Mouse (Mus musculus): ENCODE data around the gene Ubl5. TPM values are rescaled to one million over a fixed set of nuclear protein-coding genes. Genes with fewer than 3 reads are reported as not detected.

The Ubl5 gene
- polyA plus RNA-seq, 1 experiment from 2014 or later: 604 TPM

GRCm38 (mm10) chr9:20639486-20639885 is 3.2 kb upstream of the Ubl5 start:
- no peak overlapping the region for H3K4me2 ChIP-seq
- no peak overlapping the region for H3K4me3 ChIP-seq
- H3K9me3 ChIP-seq (replicated peaks): no peaks in the 10 kb centered on the region
- no peak overlapping the region for H3K27ac ChIP-seq
- 93% methylated on average over 4 of the region's 4 CpGs for WGBS
- ATAC-seq: no peak
- peaks cover 29% of the 10 kb centered on the region for H3K4me1 ChIP-seq
- no peaks in the 10 kb centered on the region for H3K27me3 ChIP-seq
- H3K9ac ChIP-seq: no peak overlapping the region
- H3K36me3 ChIP-seq (ENCODE audit: poor library complexity, severe bottlenecking): peaks cover 25% of the 10 kb centered on the region

GRCm38 (mm10) chr9:20641501-20641900 is 1.2 kb upstream of the Ubl5 start:
- no peaks in the 10 kb centered on the region for H3K27me3 ChIP-seq
- H3K36me3 ChIP-seq (ENCODE audit: poor library complexity, severe bottlenecking): peaks cover 27% of the 10 kb centered on the region
- no peaks in the 10 kb centered on the region for H3K9me3 ChIP-seq (replicated peaks)
- H3K9ac ChIP-seq: peak overlapping the region; percentile 84
- H3K27ac ChIP-seq: no peak overlapping the region
- ATAC-seq: no peak
- peaks cover 42% of the 10 kb centered on the region for H3K4me1 ChIP-seq
- WGBS: 34% methylated on average over 6 of the region's 6 CpGs
- peak overlapping the region; percentile 100 for H3K4me2 ChIP-seq
- H3K4me3 ChIP-seq: peak overlapping the region; percentile 95

- H3K4me1 ChIP-seq: peaks cover 42% of the 10 kb centered on the region
- no peaks in the 10 kb centered on the region for H3K9me3 ChIP-seq (replicated peaks)
- ATAC-seq: peak; percentile 82
- under 1% methylated on average over 30 of the region's 30 CpGs for WGBS
- no peaks in the 10 kb centered on the region for H3K27me3 ChIP-seq
- H3K36me3 ChIP-seq (ENCODE audit: poor library complexity, severe bottlenecking): peaks cover 34% of the 10 kb centered on the region
- H3K9ac ChIP-seq: peak overlapping the region; percentile 84
- H3K4me2 ChIP-seq: peak overlapping the region; percentile 100
- H3K4me3 ChIP-seq: peak overlapping the region; percentile 95
- H3K27ac ChIP-seq: peak overlapping the region; percentile 82
These were observed 303 bp downstream of the Ubl5 start for GRCm38 (mm10) chr9:20642896-20643466.

GRCm38 (mm10) chr9:20643781-20644180 is 1.1 kb downstream of the Ubl5 start:
- Histone ChIP-seq H3K27me3 (no peaks in the 10 kb centered on the region), H3K4me1 (peaks cover 42% of the 10 kb centered on the region), H3K9ac (peak overlapping the region; percentile 84), H3K4me3 (peak overlapping the region; percentile 95), H3K27ac (peak overlapping the region; percentile 82), H3K4me2 (peak overlapping the region; percentile 100), H3K36me3 (ENCODE audit: poor library complexity, severe bottlenecking) (peaks cover 34% of the 10 kb centered on the region), H3K9me3 (replicated peaks) (no peaks in the 10 kb centered on the region)
- no peak for ATAC-seq
- WGBS: 10% methylated on average over 13 of the region's 13 CpGs

GRCm38 (mm10) chr9:20644360-20645081 is 1.8 kb downstream of the Ubl5 start, which contains the start of gene Fbxl12:
Gene Fbxl12 (minus strand): TSS chr9:20644767.
- no peaks in the 10 kb centered on the region for H3K27me3 ChIP-seq
- under 1% methylated on average over 43 of the region's 43 CpGs for WGBS
- peak within 1 kb of the TSS; percentile 85 for H3K27ac ChIP-seq
- peak within 1 kb of the TSS; percentile 100 for H3K4me2 ChIP-seq
- peaks cover 35% of the 10 kb centered on the region for H3K36me3 ChIP-seq (ENCODE audit: poor library complexity, severe bottlenecking)
- no peaks in the 10 kb centered on the region for H3K9me3 ChIP-seq (replicated peaks)
- peaks cover 42% of the 10 kb centered on the region for H3K4me1 ChIP-seq
- H3K4me3 ChIP-seq: peak within 1 kb of the TSS; percentile 95
- peak; percentile 54 for ATAC-seq
- peak within 1 kb of the TSS; percentile 84 for H3K9ac ChIP-seq

- WGBS: 4% methylated on average over 17 of the region's 17 CpGs
- peaks cover 42% of the 10 kb centered on the region for H3K4me1 ChIP-seq
These were observed 2.4 kb downstream of the Ubl5 start for GRCm38 (mm10) chr9:20645121-20645520.

GRCm38 (mm10) chr9:20651602-20652259 is 9.1 kb downstream of the Ubl5 start, which contains the start of gene Pin1:
Gene Pin1 (plus strand): TSS chr9:20652095.
- Histone ChIP-seq H3K4me1 (peaks cover 33% of the 10 kb centered on the region), H3K9ac (peak within 1 kb of the TSS; percentile 89), H3K9me3 (replicated peaks) (no peaks in the 10 kb centered on the region), H3K4me2 (peak within 1 kb of the TSS; percentile 85), H3K27ac (0 out of 2 replicates have a peak within 1 kb of the TSS, but pooled peaks have one; percentile 8), H3K36me3 (ENCODE audit: poor library complexity, severe bottlenecking) (peaks cover 61% of the 10 kb centered on the region), H3K27me3 (no peaks in the 10 kb centered on the region), H3K4me3 (peak within 1 kb of the TSS; percentile 87)
- WGBS: under 1% methylated on average over 42 of the region's 45 CpGs
- ATAC-seq: peak; percentile 100

More at GRCm38 (mm10) chr9:20645121-20645520, 2.4 kb downstream of the Ubl5 start:
- Histone ChIP-seq H3K27me3 (no peaks in the 10 kb centered on the region), H3K27ac (peak overlapping the region; percentile 85), H3K9me3 (replicated peaks) (no peaks in the 10 kb centered on the region), H3K4me3 (peak overlapping the region; percentile 95), H3K4me2 (peak overlapping the region; percentile 100), H3K36me3 (ENCODE audit: poor library complexity, severe bottlenecking) (peaks cover 39% of the 10 kb centered on the region), H3K9ac (peak overlapping the region; percentile 84)
- ATAC-seq: no peak

- H3K27ac ChIP-seq: 0 out of 2 replicates have a peak overlapping the region, but pooled peaks have one; percentile 8
- no peaks in the 10 kb centered on the region for H3K9me3 ChIP-seq (replicated peaks)
- H3K4me2 ChIP-seq: peak overlapping the region; percentile 85
- under 1% methylated on average over 22 of the region's 25 CpGs for WGBS
- no peak; the same call in 1 of the 2 replicates for ATAC-seq
- peak overlapping the region; percentile 87 for H3K4me3 ChIP-seq
- peaks cover 35% of the 10 kb centered on the region for H3K4me1 ChIP-seq
- no peaks in the 10 kb centered on the region for H3K27me3 ChIP-seq
- peak overlapping the region; percentile 89 for H3K9ac ChIP-seq
- peaks cover 61% of the 10 kb centered on the region for H3K36me3 ChIP-seq (ENCODE audit: poor library complexity, severe bottlenecking)
These were observed 9.6 kb downstream of the Ubl5 start for GRCm38 (mm10) chr9:20652260-20652658.

GRCm38 (mm10) chr9:20653859-20654258 is 11.2 kb downstream of the Ubl5 start:
- Histone ChIP-seq H3K36me3 (ENCODE audit: poor library complexity, severe bottlenecking) (peaks cover 61% of the 10 kb centered on the region), H3K9ac (no peak overlapping the region), H3K4me1 (peaks cover 39% of the 10 kb centered on the region), H3K27me3 (no peaks in the 10 kb centered on the region), H3K27ac (no peak overlapping the region), H3K9me3 (replicated peaks) (no peaks in the 10 kb centered on the region), H3K4me2 (peak overlapping the region; percentile 85; the same call in 1 of the 2 replicates), H3K4me3 (0 out of 2 replicates have a peak overlapping the region, but pooled peaks have one; percentile 87)
- no peak for ATAC-seq
- 96% methylated on average over 3 of the region's 3 CpGs for WGBS

- 88% methylated on average over 3 of the region's 3 CpGs for WGBS
- Histone ChIP-seq H3K27me3 (no peaks in the 10 kb centered on the region), H3K4me1 (peaks cover 34% of the 10 kb centered on the region), H3K9ac (peak overlapping the region; percentile 21; the same call in 1 of the 2 replicates), H3K4me3 (no peak overlapping the region), H3K9me3 (replicated peaks) (no peaks in the 10 kb centered on the region), H3K36me3 (ENCODE audit: poor library complexity, severe bottlenecking) (peaks cover 86% of the 10 kb centered on the region), H3K27ac (no peak overlapping the region), H3K4me2 (no peak overlapping the region)
- no peak for ATAC-seq
These were observed 14.9 kb downstream of the Ubl5 start for GRCm38 (mm10) chr9:20657546-20657945.

GRCm38 (mm10) chr9:20662325-20662724 is 19.6 kb downstream of the Ubl5 start:
- Histone ChIP-seq H3K4me1 (peaks cover 47% of the 10 kb centered on the region), H3K27ac (peak overlapping the region; percentile 91), H3K4me2 (no peak overlapping the region), H3K9me3 (replicated peaks) (no peaks in the 10 kb centered on the region), H3K4me3 (no peak overlapping the region), H3K27me3 (no peaks in the 10 kb centered on the region), H3K9ac (peak overlapping the region; percentile 12; the same call in 1 of the 2 replicates), H3K36me3 (ENCODE audit: poor library complexity, severe bottlenecking) (peaks cover 71% of the 10 kb centered on the region)
- peak; percentile 34; the same call in 1 of the 2 replicates for ATAC-seq
- 50% methylated on average over 3 of the region's 3 CpGs for WGBS

GRCm38 (mm10) chr9:20662874-20663273 is 20.2 kb downstream of the Ubl5 start:
- H3K36me3 ChIP-seq (ENCODE audit: poor library complexity, severe bottlenecking): peaks cover 67% of the 10 kb centered on the region
- peaks cover 44% of the 10 kb centered on the region for H3K4me1 ChIP-seq
- no peak overlapping the region for H3K9ac ChIP-seq

More at GRCm38 (mm10) chr9:20662874-20663273, 20.2 kb downstream of the Ubl5 start:
- H3K4me3 ChIP-seq: no peak overlapping the region
- peak overlapping the region; percentile 91 for H3K27ac ChIP-seq
- H3K4me2 ChIP-seq: no peak overlapping the region
- 87% methylated on average over 8 of the region's 8 CpGs for WGBS
- no peaks in the 10 kb centered on the region for H3K27me3 ChIP-seq
- no peaks in the 10 kb centered on the region for H3K9me3 ChIP-seq (replicated peaks)
- no peak for ATAC-seq
